Mouse (Mus musculus): ENCODE data around the gene Rexo4.

The Rexo4 gene

DNA sequence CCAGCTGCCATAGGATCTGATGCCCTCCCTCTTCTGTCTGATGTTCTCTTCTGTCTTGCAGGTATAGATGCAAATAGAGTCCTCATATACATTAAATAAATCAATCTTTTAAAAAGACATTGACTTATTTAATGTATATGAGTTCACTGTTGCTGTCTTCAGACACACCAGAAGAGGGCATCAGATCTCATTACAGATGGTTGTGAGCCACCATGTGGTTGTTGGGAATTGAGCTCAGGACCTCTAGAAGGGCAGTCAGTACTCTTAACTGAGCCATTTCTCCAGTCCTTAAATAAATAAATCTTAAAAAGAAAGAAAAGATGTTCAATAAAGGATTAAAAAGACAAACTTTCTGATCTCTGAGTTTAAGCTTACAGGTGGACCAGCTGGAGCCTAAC lies 54.8 kb downstream of the Rexo4 start:
- DNase-seq, result no peak

DNA sequence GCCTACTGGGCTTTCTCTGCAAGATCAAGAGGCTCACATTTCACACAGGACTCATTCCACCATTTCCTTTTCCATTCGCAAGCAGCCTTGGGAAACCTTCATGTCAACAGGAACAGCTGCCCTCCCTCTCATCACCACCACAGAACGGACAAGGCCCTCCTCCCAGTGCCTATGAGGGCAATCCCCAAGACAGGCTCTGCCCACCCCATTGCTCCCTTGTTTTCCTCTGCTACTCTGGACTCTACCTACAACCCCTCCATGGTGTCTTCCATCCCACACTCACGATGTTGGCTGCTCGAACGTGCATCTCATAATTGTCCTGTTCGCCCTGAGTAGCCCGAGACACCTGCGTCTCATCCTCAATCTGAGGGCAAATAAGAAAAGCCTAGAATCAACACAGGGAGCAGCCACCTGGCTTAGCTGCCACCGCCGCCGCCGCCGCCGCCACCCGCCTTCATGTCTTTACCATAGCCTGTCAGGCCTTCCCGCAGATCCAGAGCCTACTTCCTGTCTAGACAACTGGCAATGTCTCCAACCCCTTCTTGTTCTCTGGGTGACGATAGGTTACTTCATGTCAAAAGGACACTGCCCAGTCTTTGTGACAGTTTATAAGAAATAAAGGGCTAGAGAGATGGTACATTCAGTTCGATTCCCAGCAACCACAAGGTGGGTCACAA lies 55.3 kb downstream of the Rexo4 start:
- peak in 1 of 2 experiments; percentile 25 for DNase-seq

DNA sequence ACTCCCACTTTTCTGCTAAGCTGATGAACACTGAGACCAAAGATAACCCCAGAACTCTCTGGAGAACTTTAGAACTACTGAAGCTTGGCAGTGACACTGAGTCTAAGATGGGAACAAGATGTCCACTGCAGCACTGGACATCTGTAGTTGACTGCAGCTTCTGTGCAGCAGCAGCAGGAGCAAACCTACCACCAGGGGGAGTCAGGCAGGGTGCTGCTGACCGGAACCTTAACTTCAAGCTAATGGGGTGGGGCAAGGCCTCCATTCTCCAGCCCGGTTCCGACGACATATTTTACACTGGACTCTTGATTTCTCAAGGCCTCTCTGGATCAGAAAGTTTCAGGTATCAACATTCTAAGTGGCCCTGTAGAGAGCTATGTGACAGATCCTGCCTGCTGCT lies 57.1 kb downstream of the Rexo4 start:
- peak; percentile 71 to 72 for DNase-seq

DNA sequence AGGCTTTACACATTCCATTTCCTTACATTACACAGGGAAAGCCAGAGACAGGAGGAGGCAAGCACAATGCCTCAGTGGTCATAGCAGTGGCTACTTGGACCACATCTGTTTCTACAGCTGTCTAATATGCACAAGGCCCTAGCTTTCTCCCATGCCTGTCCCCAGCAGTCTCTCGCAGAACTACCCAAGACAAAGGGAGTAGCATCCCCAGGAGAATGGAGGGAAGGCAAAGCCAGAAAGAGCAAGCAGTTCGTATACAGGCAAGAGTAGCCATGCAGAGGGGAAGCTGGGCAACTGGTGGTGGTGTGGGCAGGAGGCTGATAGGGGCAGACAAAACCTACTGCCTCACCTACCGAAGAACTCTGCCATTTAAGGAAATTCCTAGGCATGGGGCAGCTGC lies 57.8 kb downstream of the Rexo4 start:
- DNase-seq, result peak in 1 of 2 experiments; percentile 12

DNA sequence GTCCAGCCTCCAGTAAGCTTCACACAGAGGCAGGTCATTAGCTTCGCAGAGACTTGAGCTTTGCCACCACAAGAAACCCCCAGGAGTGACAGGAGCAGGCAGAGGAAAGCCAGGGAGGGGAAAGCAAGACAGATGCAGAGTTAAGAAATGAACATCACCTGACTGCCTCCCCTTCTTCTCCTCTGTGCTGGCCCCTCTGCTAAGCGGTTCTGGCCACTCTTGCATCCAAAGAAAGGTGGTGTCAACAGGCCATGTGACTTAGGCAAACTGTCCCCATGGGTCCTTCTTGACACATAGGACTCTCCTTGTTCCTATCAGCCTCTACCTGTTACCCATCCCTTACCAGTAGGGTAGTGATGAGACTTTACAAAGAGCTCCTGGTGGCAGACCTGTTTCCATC lies 58.2 kb downstream of the Rexo4 start:
- peak in 1 of 2 experiments; percentile 16 for DNase-seq
